16 mouse cellular contexts compared by ENCODE assay signal in genomic region chr13:44128506-44129274, GRCm38 (mm10).
"Had no signal": no experiment of that assay in that cellular context is flagged by ENCODE, and none has a peak within 500 bp of the region (broad histone marks: within the 10 kb centered on the region; RNA-seq: fewer than 3 reads in every experiment).

No protein-coding gene starts in this region.

- H3K9ac ChIP-seq: limb, embryonic 12.5 days; limb, embryonic 15.5 days; liver, embryonic 14.5 days; liver, postnatal 0 days; midbrain, embryonic 13.5 days had no signal

- ATAC-seq: intestine, postnatal 0 days; liver, postnatal 0 days; midbrain, embryonic 13.5 days; midbrain, embryonic 16.5 days had no signal

- H3K4me2 ChIP-seq: limb, embryonic 12.5 days; limb, embryonic 15.5 days; liver, embryonic 11.5 days; midbrain, embryonic 13.5 days had no signal

- DNase-seq: kidney, adult 2 months; kidney, postnatal 25 days; left cerebral cortex, postnatal 4 days; liver, postnatal 0 days; thymus, adult 2 months; thymus, postnatal 14 days; thymus, postnatal 4 days had no signal

- H3K4me3 ChIP-seq: limb, embryonic 12.5 days; limb, embryonic 15.5 days; midbrain, embryonic 13.5 days; myocyte had no signal

- H3K27me3 ChIP-seq: limb, embryonic 12.5 days; limb, embryonic 15.5 days; midbrain, embryonic 13.5 days had no signal

- H3K9me3 ChIP-seq: limb, embryonic 12.5 days; limb, embryonic 15.5 days; midbrain, embryonic 13.5 days had no signal

- H3K36me3 ChIP-seq: limb, embryonic 12.5 days; limb, embryonic 15.5 days; midbrain, embryonic 13.5 days had no signal

- H3K27ac ChIP-seq: kidney, postnatal 0 days; limb, embryonic 12.5 days; limb, embryonic 15.5 days; liver, embryonic 14.5 days; midbrain, embryonic 13.5 days had no signal

- H3K4me1 ChIP-seq: limb, embryonic 15.5 days had no signal
